Mouse (Mus musculus) forebrain, embryonic 10.5 days (tissue): ENCODE data around the gene Grk3. TPM values are rescaled to one million over a fixed set of nuclear protein-coding genes. Genes with fewer than 3 reads are reported as not detected.

Experiments used
- DNase-seq: peaks from one replicate; pipeline ENCODE4 v3.0.0-alpha.2; 2017; ENCODE audit warnings: low spot score; ENCODE audit errors: extremely low spot score
- H3K27ac ChIP-seq: fragments of 300-500 bp; sonication (generic); 2 replicates; pipeline ENCODE4 v1.5.1; 2016; ENCODE audit warnings: mild to moderate bottlenecking
- H3K27me3 ChIP-seq: fragments of 300-500 bp; sonication (generic); 2 replicates; pipeline ENCODE4 v1.6.1; 2016; ENCODE audit warnings: mild to moderate bottlenecking; ENCODE audit not compliant: poor library complexity, severe bottlenecking
- H3K36me3 ChIP-seq: fragments of 300-500 bp; sonication (generic); replicated peaks from 2 replicates; pipeline ENCODE4 v1.6.1; 2016; ENCODE audit warnings: mild to moderate bottlenecking, moderate library complexity
- H3K4me1 ChIP-seq: fragments of 300-500 bp; sonication (generic); 2 replicates; pipeline ENCODE4 v1.6.1; 2016
- H3K4me3 ChIP-seq: fragments of 300-500 bp; sonication (generic); 2 replicates; pipeline ENCODE4 v1.5.1; 2016; ENCODE audit warnings: mild to moderate bottlenecking, moderate library complexity
- H3K9me3 ChIP-seq: fragments of 300-500 bp; sonication (generic); 2 replicates; pipeline ENCODE4 v1.6.1; 2016; ENCODE audit warnings: mild to moderate bottlenecking, moderate library complexity
- WGBS: fragments of 180-500 bp; shearing (Covaris S2); methylation state at CpG from one replicate; pipeline ENCODE4 v1.1.7; 2016; 5-methylcytosine and 5-hydroxymethylcytosine counted together
- polyA plus RNA-seq: library from polyadenylated mRNA; unstranded; fragments of >200 nt; fragmentation: Nextera tagmentation; extraction: Ambion mirVana; gene quantifications from 2 replicates; pipeline ENCODE4 v1.2.1, GENCODE M21; 2016

Gene Grk3
- polyA plus RNA-seq, 1 experiment from 2014 or later = 5.3 TPM

DNA sequence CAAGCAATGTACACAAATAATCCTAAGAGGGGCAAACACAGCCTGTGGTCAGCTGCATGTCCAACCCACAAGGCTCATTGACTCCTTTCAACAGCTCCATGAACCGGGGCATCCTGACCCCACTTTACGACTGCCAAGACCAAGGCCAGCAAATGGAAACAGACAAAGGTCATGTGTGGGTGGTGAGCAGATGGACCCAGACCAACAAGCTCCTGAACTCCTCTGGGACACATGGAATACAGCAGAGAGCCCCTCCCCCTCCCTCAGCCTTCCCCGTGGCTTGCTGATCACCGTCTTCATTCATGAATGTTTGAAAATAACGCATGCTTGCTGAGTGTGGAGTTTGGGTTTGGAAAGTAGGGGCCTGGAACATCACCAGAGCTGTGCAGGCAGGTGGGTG lies 57.3 kb downstream of the Grk3 start:
- H3K9me3 ChIP-seq = no peaks in the 10 kb centered on the region
- no peak overlapping the region for H3K27ac ChIP-seq
- H3K27me3 ChIP-seq = no peaks in the 10 kb centered on the region
- WGBS = 78% methylated on average over 5 of the region's 5 CpGs
- H3K4me3 ChIP-seq = no peak overlapping the region
- H3K4me1 ChIP-seq = peaks cover 40% of the 10 kb centered on the region
- DNase-seq = no peak
- no peaks in the 10 kb centered on the region for H3K36me3 ChIP-seq

DNA sequence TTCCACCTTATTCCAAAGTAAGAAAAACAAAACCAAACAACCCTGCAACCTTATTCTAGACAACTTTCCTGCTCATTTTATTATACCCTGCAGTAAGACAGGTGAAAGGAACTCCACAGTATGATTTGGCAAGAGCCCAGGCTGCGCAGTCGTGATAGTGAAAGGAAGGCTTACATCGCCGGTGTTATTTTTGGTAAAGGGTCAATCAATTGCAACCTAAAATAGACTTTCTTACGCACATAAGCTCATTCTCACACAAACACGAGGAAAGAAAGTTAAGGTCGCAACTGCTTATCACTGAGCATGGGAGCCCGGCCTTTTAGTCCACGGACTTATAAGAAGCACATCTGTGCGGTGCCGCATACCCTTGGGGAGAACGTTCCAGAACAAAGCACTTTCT lies 58.8 kb downstream of the Grk3 start:
- Histone ChIP-seq H3K27ac (no peak overlapping the region), H3K9me3 (no peaks in the 10 kb centered on the region)
- WGBS = 91% methylated on average over 12 of the region's 12 CpGs

DNA sequence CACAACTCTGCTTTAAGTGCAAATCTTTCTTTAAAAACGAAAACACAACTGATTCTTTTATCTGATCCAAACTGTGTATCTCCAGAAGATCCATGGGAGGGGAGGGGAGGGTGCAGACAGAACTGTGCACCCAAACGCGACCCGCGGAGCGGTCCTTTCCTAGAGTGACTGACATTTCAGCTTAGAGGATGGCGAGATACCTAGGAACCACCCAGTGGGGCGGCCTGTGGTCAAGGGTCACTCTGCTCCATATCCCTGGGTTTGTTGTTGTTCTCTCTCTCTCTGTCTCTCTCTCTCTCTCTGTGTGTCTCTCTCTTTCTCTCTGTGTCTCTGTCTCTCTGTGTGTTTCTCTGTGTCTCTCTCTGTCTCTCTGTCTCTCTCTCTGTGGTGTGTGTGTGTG lies 59.2 kb downstream of the Grk3 start:
- 90% methylated on average over 8 of the region's 8 CpGs for WGBS
- H3K4me1 ChIP-seq = peaks cover 31% of the 10 kb centered on the region
- no peak for DNase-seq
- H3K9me3 ChIP-seq = no peaks in the 10 kb centered on the region
- no peaks in the 10 kb centered on the region for H3K27me3 ChIP-seq
- no peak overlapping the region for H3K27ac ChIP-seq
- H3K4me3 ChIP-seq = no peak overlapping the region
- H3K36me3 ChIP-seq = no peaks in the 10 kb centered on the region

More for the DNA sequence above, 58.8 kb downstream of the Grk3 start:
- peaks cover 35% of the 10 kb centered on the region for H3K4me1 ChIP-seq
- H3K27me3 ChIP-seq = no peaks in the 10 kb centered on the region
- H3K36me3 ChIP-seq = no peaks in the 10 kb centered on the region
- no peak overlapping the region for H3K4me3 ChIP-seq
- no peak for DNase-seq

GRCm38 (mm10) chr5:112950847-112951246 lies 64.7 kb downstream of the Grk3 start:
- H3K4me3 ChIP-seq = no peak overlapping the region
- no peaks in the 10 kb centered on the region for H3K9me3 ChIP-seq
- no peaks in the 10 kb centered on the region; the same call in 1 of the 2 replicates for H3K4me1 ChIP-seq
- 85% methylated on average over 3 of the region's 3 CpGs for WGBS
- DNase-seq = no peak
- H3K27ac ChIP-seq = no peak overlapping the region
- H3K27me3 ChIP-seq = no peaks in the 10 kb centered on the region
- H3K36me3 ChIP-seq = no peaks in the 10 kb centered on the region

- H3K27ac ChIP-seq = no peak overlapping the region
- no peaks in the 10 kb centered on the region for H3K27me3 ChIP-seq
- DNase-seq = no peak
- H3K9me3 ChIP-seq = no peaks in the 10 kb centered on the region
- no peak overlapping the region for H3K4me3 ChIP-seq
- WGBS = 84% methylated on average over 7 of the region's 7 CpGs
- peaks cover 18% of the 10 kb centered on the region for H3K4me1 ChIP-seq
- H3K36me3 ChIP-seq = peaks cover 3% of the 10 kb centered on the region; the same call in 1 of the 2 replicates
These were observed 69.7 kb downstream of the Grk3 start for GRCm38 (mm10) chr5:112945925-112946324.

GRCm38 (mm10) chr5:112942244-112942643 lies 73.3 kb downstream of the Grk3 start:
- H3K4me1 ChIP-seq = peaks cover 20% of the 10 kb centered on the region
- 67% methylated on average over 7 of the region's 7 CpGs for WGBS
- no peak for DNase-seq
- no peaks in the 10 kb centered on the region for H3K9me3 ChIP-seq
- H3K36me3 ChIP-seq = peaks cover 3% of the 10 kb centered on the region; the same call in 1 of the 2 replicates
- no peak overlapping the region for H3K4me3 ChIP-seq
- peak overlapping the region; percentile 56; the same call in 1 of the 2 replicates for H3K27ac ChIP-seq
- H3K27me3 ChIP-seq = no peaks in the 10 kb centered on the region

- WGBS = 91% methylated on average over 12 of the region's 12 CpGs
- H3K9me3 ChIP-seq = no peaks in the 10 kb centered on the region
- peaks cover 3% of the 10 kb centered on the region; the same call in 1 of the 2 replicates for H3K36me3 ChIP-seq
- H3K27ac ChIP-seq = 0 out of 2 replicates have a peak overlapping the region, but pooled peaks have one; percentile 21
- no peak for DNase-seq
- H3K27me3 ChIP-seq = no peaks in the 10 kb centered on the region
- no peak overlapping the region for H3K4me3 ChIP-seq
- H3K4me1 ChIP-seq = peaks cover 20% of the 10 kb centered on the region
These were observed 74.6 kb downstream of the Grk3 start for GRCm38 (mm10) chr5:112941001-112941400.

GRCm38 (mm10) chr5:112936632-112937031 lies 79.0 kb downstream of the Grk3 start:
- peaks cover 12% of the 10 kb centered on the region; the same call in 1 of the 2 replicates for H3K4me1 ChIP-seq
- no peaks in the 10 kb centered on the region for H3K27me3 ChIP-seq
- no peaks in the 10 kb centered on the region for H3K9me3 ChIP-seq
- no peak for DNase-seq
- H3K36me3 ChIP-seq = peaks cover 3% of the 10 kb centered on the region; the same call in 1 of the 2 replicates
- H3K27ac ChIP-seq = no peak overlapping the region
- no peak overlapping the region for H3K4me3 ChIP-seq
- WGBS = 88% methylated on average over 10 of the region's 10 CpGs

- Histone ChIP-seq H3K36me3 (no peaks in the 10 kb centered on the region), H3K27me3 (no peaks in the 10 kb centered on the region), H3K4me3 (no peak overlapping the region), H3K4me1 (peaks cover 8% of the 10 kb centered on the region; the same call in 1 of the 2 replicates), H3K9me3 (no peaks in the 10 kb centered on the region), H3K27ac (no peak overlapping the region)
- no peak for DNase-seq
- 93% methylated on average over 8 of the region's 8 CpGs for WGBS
These were observed 80.2 kb downstream of the Grk3 start for GRCm38 (mm10) chr5:112935436-112935835.

GRCm38 (mm10) chr5:112932878-112933567 lies 82.6 kb downstream of the Grk3 start:
- no peaks in the 10 kb centered on the region for H3K36me3 ChIP-seq
- H3K27me3 ChIP-seq = no peaks in the 10 kb centered on the region
- H3K4me1 ChIP-seq = peaks cover 15% of the 10 kb centered on the region
- H3K4me3 ChIP-seq = no peak overlapping the region
- no peak for DNase-seq
- H3K9me3 ChIP-seq = no peaks in the 10 kb centered on the region
- WGBS = 91% methylated on average over 11 of the region's 11 CpGs
- no peak overlapping the region for H3K27ac ChIP-seq

DNA sequence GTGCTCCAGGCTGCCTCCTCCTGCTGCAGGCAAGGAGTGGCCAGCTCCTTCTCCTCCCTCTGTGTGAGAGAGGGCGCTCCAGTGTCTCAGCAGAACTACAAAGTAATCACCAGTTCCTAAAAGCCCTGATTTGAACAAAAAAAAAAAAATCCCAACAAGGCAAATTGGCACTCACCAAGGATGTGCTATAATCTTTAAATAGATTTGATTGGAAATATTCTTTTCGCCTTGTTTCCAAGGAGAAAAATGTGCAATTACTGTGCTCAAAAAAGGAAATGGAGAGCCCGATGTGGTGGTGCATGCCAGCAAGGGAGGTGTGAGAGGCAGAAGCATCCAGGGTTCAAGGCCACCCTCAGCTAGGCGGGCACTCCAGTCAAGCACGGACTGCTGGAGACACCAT lies 83.7 kb downstream of the Grk3 start:
- Histone ChIP-seq H3K36me3 (no peaks in the 10 kb centered on the region), H3K27ac (no peak overlapping the region), H3K4me1 (peaks cover 19% of the 10 kb centered on the region), H3K27me3 (no peaks in the 10 kb centered on the region), H3K4me3 (no peak overlapping the region), H3K9me3 (no peaks in the 10 kb centered on the region)
- DNase-seq = no peak
- WGBS = 84% methylated on average over 5 of the region's 5 CpGs

DNA sequence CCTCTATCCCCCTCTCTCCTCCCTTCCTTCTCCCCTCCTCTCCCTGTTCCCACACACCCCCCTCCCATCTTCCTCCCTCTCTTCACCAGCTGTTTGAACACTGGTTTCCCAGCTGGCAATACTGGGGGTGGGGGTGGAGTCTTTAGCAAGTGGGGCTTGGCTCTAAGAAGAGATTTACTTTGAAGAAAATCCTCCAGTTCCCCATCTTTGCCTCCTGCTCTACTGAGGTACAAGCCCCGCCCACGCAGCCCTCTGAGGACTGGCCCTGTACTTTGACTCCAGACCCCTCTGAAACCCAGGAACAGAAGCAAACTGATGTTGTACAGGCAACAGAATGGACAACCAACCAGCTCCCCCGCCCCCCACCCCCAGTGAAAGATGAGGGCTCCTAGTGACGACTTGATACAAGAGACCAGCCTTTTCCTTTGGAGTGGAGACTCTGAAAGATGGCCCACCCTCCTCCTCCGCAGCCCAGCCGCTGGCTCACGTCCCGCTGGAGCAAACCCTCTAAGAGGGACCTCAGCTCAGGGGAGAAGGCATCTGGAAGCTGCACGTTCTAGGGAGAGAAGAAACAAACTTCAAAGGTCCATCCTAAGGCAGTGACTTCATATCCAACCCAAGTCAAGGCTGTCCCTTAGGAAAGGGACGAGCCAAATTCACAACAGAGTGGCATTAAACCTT lies 87.2 kb downstream of the Grk3 start:
- Histone ChIP-seq H3K27ac (peak overlapping the region; percentile 31; the same call in 1 of the 2 replicates), H3K9me3 (no peaks in the 10 kb centered on the region), H3K27me3 (no peaks in the 10 kb centered on the region), H3K4me1 (peaks cover 13% of the 10 kb centered on the region), H3K4me3 (no peak overlapping the region), H3K36me3 (no peaks in the 10 kb centered on the region)
- DNase-seq = no peak
- WGBS = 58% methylated on average over 10 of the region's 10 CpGs

DNA sequence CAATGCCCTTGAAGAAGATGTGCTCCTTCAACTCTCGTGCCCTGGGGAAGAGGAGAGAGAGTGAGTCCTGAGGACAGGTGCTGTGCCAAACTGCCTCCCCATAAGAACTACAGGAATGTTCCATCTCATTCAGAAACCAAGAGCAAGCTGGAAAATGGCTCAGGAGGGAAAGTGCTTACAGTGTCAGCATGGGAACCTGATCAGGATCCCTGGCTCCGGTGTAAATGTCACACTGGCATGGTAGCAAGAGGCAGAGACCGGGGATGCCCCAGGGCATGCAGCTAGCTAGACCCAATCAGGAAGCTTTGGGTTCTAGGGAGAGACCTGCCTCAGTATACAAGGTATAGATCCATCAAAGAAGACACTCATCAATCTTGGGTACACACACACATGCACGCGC lies 90.2 kb downstream of the Grk3 start:
- H3K27ac ChIP-seq = no peak overlapping the region
- H3K4me1 ChIP-seq = peaks cover 11% of the 10 kb centered on the region
- H3K27me3 ChIP-seq = no peaks in the 10 kb centered on the region
- WGBS = 95% methylated on average over 5 of the region's 5 CpGs
- no peak overlapping the region for H3K4me3 ChIP-seq
- H3K9me3 ChIP-seq = no peaks in the 10 kb centered on the region
- DNase-seq = no peak
- no peaks in the 10 kb centered on the region for H3K36me3 ChIP-seq
